Mouse (Mus musculus) kidney, postnatal 14 days (tissue): ENCODE measurements around the gene Rgma.

ENCODE experiments used
- DNase-seq: peaks from one replicate; pipeline ENCODE4 v3.0.0; 2022; ENCODE audit warnings: mixed read lengths

Rgma gene

GRCm38 (mm10) chr7:73402106-73402505 is 26.8 kb downstream of the Rgma start:
- no peak for DNase-seq

GRCm38 (mm10) chr7:73402671-73403070 is 27.4 kb downstream of the Rgma start:
- no peak for DNase-seq

GRCm38 (mm10) chr7:73403538-73403937 is 28.2 kb downstream of the Rgma start:
- no peak for DNase-seq

- no peak for DNase-seq
These were observed 30.2 kb downstream of the Rgma start for GRCm38 (mm10) chr7:73405550-73405949.

- DNase-seq = no peak
These were observed 36.2 kb downstream of the Rgma start for GRCm38 (mm10) chr7:73411523-73411922.

- no peak for DNase-seq
These were observed 36.7 kb downstream of the Rgma start for GRCm38 (mm10) chr7:73411986-73412385.

- DNase-seq = no peak
These were observed 37.1 kb downstream of the Rgma start for GRCm38 (mm10) chr7:73412419-73412818.

GRCm38 (mm10) chr7:73414192-73414591 is 38.9 kb downstream of the Rgma start:
- DNase-seq = no peak

- DNase-seq = no peak
These were observed 44.1 kb downstream of the Rgma start for GRCm38 (mm10) chr7:73419375-73419774.

GRCm38 (mm10) chr7:73420827-73421226 is 45.5 kb downstream of the Rgma start:
- no peak for DNase-seq

GRCm38 (mm10) chr7:73421278-73422015 is 46.1 kb downstream of the Rgma start:
- DNase-seq = no peak

- peak; percentile 84 for DNase-seq
These were observed 47.2 kb downstream of the Rgma start for GRCm38 (mm10) chr7:73422223-73423113.

GRCm38 (mm10) chr7:73423236-73423635 is 47.9 kb downstream of the Rgma start:
- DNase-seq = no peak

GRCm38 (mm10) chr7:73424243-73424642 is 48.9 kb downstream of the Rgma start:
- no peak for DNase-seq

- DNase-seq = no peak
These were observed 49.4 kb downstream of the Rgma start for GRCm38 (mm10) chr7:73424705-73425104.

- no peak for DNase-seq
These were observed 50.1 kb downstream of the Rgma start for GRCm38 (mm10) chr7:73425451-73425850.

GRCm38 (mm10) chr7:73426235-73426634 is 50.9 kb downstream of the Rgma start:
- no peak for DNase-seq

GRCm38 (mm10) chr7:73426752-73427386 is 51.6 kb downstream of the Rgma start:
- no peak for DNase-seq

- no peak for DNase-seq
These were observed 52.5 kb downstream of the Rgma start for GRCm38 (mm10) chr7:73427794-73428193.

GRCm38 (mm10) chr7:73428525-73428924 is 53.2 kb downstream of the Rgma start:
- DNase-seq = no peak

GRCm38 (mm10) chr7:73433637-73434335 is 58.5 kb downstream of the Rgma start:
- DNase-seq = no peak

- DNase-seq = no peak
These were observed 59.0 kb downstream of the Rgma start for GRCm38 (mm10) chr7:73434336-73434677.

GRCm38 (mm10) chr7:73435685-73436084 is 60.4 kb downstream of the Rgma start:
- DNase-seq = no peak
